Mouse (Mus musculus): Measurements from ENCODE around the gene Slc9b2.

Gene Slc9b2

DNA sequence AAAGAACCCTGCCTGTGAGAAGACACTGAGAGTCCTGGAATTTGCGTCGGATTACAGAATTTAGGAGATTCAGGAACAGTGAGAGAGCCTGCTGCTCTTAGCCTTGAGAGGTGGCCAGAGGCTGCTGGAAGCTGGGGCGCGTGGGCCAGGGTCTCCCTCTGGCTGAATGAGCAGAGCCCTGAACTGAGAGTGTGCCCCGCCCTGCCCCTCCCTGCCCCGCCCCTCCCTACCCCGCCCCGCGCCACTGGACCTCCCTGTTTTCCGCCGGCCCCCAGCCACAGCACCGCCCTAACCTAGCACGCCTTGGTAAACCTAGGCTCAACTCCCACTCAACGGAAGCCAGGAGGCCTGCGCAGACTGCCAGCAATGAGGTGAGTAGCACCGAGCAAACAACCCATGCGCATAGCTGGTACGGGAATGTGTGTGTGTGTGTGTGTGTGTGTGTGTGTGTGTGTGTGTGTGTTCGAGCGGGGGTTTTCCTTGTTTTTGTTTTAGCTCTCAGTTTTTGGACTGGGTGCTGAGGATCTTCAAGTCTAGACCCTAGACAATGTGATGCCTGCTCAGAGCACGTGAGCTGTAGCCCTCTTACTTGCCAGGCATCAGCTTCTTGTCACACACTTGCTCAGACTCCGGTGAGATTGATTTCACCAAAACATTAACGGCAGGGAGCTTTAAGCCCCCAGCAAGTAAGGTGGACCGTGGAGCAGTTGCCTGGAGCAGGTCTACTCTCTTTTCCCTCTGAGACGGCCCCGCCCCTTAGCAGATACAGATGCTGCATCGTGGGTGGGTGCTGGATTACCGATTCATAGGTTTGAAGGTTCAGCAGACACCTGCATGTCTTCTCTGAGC is at the start of gene Slc9b2:
Gene Slc9b2, plus strand, starts transcription at position 290 of the 849 bp plus-strand sequence.
- peak; percentile 49 to 66 for DNase-seq

DNA sequence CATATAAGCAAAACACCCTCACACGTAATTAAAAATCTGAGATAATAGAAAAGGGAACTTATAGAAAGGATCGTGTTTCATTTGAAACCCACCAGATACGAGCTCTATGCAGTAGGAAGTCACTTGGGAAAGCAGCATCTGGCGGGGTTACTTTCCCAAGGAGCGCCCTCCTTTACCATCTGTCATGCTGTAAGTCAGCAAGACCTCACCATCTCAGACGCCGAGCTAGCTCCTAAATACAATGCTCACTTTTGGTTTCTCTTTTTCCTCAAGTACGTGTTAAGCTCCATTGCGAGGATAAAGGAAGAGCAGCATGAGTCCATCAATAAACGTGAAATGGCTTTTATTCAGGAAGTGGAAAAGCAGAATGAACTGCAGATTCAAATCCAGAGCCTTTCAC is 48.6 kb upstream of the Slc9b2 start:
- DNase-seq = no peak

DNA sequence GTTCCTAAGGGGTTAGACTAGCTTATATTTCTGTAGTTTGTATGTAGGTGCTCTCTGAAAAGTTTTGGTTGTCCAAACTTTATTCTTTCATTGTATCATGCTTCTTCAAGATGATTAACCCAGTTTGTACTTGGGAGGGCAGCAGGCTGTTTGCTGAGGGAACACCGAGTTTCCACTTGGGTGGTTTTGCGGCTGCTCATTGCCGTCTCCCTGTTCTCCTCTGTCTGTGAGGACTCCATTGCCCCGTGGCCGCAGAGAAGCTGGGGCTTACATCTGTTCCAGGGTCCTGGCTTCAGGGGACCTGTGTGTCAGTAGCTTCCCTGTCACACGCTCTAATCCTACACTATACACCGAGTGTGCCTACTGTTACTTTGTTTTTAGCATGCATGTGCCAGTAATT is 47.3 kb upstream of the Slc9b2 start:
- DNase-seq = no peak

DNA sequence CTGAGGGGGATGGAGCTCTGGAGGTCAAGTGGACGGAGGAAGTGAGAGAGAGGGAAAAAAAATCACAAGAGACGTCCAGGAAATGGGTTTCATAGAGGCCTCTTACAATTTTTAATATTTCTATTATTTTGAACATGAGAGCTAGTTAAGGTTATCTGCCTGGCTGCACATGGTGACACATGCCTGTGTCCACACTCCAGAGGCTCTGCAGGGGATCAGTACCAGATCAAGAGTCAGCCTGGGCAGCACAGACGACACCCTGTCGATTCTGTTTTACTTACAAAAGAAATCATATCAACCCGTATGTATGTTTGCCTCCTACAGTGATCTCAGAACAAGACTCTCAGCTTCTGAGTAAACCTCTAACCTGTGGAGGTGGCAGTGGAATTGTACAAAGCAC is 38.9 kb upstream of the Slc9b2 start:
- DNase-seq = no peak

DNA sequence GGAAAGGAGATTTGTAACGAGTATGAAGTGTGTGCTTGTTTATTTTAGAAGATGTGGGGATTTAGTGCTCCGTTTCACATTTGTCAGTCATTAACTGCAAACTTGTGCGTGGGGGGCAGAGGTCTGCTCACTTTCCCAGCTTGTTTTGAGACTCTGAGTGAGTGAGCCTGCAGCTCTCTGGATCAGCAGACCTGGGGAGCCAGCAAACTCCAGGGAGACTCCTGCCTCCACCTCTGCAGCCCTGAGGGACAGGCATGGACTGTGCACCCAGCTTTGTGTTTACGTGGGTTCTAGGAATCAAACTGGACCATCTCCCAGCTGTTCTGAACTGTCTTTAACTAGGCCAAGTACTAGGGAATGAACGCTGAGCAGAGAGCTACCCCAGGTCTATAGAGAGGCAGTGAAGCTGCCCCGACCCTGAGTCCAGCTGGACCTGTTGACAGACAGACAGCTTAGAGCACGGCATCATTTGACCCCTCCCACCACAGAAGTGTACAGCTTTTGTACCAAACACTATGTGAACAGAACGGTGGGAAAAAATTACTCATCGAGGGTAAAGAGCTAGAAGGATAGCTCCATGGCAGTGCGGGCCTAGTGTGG is 38.0 kb upstream of the Slc9b2 start:
- DNase-seq = no peak

DNA sequence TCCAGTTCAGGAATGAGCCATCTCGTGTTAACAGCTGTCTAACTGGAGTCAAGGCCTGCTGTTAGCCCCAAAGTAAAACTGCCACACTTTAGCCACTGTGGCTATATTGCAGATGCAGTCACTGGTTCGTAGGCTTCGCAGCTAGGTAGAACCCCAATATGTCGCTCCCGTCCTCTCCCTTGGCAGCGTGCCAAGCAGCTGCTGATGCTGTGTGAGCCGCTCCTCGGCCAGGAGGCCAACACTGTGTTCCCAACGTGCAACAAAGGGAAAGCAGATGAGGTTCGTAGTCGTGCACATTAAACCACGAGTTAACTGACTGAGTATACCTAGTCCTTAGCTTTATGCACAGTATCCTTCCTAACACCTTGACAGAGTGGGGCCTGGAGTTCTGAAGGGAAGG is 34.9 kb upstream of the Slc9b2 start:
- DNase-seq = no peak

DNA sequence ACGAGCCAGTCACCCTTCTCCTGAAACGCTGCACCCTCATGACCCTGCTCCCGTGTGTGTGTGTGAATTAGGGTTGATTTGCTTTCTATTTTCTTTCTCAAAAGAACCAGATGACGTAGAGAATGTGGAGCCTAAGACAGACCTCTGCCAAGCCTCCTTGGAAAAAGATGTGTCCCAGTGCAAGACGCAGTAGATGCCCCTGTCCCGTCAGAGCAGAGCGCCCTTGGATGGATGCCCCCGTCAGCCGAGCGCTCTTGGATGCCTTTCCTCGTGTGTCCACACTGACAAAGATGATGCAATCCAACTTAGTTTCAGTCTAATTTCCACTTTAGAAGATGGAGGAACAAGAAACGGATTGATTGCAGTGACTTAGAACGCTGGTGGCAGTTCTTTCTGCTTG is 34.5 kb upstream of the Slc9b2 start:
- no peak for DNase-seq

DNA sequence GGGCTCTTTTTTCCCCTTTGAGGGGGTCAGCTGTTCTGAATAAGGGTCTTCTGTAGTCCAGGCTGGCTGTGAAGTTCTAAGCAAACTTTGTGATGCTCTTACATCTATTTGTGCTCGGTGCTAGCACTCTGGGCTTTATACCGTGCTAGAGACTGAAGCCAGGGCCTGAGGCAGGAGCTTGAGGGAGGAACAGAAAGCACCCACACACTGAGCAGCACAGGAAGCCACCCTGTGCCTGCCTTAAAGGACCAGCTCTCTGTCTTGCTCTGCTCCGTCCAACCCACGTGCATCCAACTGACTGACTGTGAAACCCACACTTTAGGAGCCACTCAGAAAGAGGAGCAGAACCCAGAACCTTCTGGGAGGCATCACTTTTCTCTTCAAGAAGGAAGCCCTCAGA is 27.3 kb upstream of the Slc9b2 start:
- DNase-seq = no peak

DNA sequence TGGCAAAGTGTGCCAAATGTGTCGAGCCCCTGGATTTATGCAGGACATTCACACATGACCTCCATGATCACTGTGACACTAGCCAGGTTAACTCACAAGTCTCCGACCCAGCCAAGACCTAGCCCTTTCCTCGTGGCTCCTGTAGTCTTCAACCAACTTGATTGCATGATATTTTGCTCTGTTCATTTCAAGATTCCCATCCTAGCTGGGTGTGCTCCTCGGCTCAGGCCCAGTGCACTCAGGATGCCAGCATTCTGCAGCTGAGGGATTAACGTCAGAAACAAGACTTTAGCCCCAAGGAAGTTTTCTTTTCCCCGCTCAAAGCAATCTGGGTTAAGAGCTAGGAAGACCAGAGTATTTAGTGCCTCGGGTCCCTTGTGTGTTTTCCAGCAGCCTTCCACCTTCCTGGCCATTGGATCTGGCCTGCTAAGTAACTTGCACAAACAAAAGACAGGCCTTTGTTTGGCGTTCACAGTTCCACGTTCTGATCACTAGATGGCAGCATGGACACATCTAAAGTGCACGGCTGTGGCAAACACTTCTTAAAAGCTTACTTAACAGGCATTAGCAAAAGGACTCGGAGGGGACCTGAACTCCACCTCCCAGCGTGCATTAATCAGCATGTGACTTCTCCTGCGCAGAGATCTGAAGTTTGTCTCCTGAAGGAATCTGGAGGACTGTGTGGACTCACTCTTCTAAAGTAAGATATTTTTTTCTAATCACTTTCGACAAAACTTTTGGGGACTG is 26.7 kb upstream of the Slc9b2 start, which contains the start of gene Bdh2:
Gene Bdh2, plus strand, starts transcription at position 553 of the 747 bp plus-strand sequence.
- peak; percentile 82 to 86 for DNase-seq

DNA sequence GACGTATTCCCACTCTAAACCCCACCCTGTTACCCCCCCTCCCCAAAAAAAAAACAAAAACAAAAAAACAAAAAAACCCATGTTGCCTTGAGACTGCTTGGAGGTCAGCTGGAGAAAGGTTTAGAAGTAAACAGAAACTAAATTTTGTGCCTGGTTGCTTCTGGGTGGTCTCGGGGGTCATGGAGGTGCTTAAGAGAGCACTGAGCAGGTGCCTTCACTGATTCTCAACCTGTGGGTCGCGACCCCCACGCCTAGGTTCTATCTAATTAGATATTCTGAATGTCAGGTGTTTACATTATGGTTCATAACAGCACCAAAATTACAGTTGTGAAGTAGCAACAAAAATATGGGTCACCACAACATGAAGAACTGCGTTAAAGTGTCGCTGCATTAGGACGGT is 25.8 kb upstream of the Slc9b2 start:
- DNase-seq = no peak

DNA sequence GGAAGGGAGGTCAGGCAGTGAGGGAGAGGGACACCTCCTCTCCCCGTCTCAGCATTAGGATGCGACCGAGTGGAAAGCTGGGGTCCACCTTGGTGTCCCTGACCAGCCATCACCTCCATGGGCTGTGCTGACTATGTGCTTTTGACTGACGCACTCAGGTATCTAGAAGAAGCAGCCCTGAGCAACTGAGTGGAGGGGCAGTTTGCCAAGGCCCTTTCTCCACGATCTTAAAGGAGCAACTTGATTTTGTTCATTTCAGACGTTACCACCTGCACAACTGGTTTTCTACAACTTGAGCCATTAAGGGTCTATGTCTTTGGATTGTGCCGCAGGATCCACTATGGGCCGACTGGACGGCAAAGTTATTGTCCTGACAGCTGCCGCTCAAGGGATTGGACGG is 22.2 kb upstream of the Slc9b2 start:
- peak in 1 of 2 experiments; percentile 39 for DNase-seq

DNA sequence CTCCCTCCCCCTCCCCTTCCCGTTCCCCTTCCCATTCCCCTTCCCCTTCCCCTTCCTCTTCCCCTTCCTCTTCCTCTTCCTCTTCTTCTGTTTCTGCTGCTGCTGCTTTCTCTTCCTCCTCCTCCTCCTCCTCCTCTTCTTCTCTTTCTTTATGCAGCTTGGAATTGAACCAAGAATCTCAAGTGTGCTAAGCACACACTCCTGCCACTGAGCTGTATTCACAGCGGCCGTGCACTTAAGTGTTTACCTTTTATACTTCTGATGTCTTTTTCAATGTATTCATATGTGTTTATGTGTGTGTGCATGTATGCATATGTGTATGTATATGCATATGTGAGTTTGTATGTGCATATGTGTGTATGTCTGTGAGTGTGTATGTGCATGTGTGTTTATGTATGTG is 21.7 kb upstream of the Slc9b2 start:
- DNase-seq = no peak

DNA sequence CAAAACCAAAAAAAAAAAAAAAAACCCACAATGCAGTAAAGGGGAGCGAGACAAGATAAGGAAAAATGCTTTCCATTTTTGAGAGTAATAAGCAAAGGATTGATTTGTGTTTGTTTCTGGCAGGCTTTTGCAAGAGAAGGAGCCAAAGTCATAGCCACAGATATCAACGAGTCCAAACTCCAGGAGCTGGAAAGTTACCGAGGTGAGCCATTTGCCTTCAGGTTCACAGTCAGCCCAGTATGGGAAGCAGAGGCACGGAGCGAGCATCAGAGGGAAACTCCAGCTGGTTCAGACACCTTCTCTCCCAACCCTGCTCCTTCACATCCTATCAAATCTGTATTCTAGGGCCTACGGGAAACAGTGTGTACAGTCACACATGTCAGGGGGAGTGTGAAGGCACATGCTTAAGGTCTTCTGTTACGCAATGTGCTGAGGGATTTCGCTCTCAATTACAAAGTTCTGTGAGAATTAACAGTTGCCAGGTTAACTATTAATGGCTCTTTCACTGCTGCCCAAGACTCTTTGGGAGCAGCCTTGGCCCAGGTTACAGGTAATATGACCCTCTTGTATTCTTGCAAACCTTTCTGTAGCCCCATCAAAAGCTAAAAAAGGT is 19.3 kb upstream of the Slc9b2 start:
- DNase-seq = no peak

DNA sequence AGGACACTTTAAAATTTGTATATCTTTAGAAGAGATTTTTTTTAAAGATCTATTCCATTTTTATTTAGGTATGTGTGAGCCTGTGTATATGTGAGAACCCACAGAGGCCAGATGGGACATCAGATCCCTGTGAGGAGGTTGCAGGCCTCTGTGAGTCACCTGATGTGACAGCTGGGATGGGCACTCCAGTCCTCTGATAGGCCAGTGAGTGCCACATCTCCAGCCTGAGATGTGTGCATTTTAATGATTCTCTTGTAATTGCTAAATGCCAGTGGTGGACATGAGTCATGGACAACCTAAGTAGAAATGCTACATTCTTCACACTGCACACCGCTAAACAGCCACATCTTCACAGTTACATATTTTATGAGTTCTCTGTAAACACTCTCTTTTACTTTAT is 18.4 kb upstream of the Slc9b2 start:
- no peak for DNase-seq

DNA sequence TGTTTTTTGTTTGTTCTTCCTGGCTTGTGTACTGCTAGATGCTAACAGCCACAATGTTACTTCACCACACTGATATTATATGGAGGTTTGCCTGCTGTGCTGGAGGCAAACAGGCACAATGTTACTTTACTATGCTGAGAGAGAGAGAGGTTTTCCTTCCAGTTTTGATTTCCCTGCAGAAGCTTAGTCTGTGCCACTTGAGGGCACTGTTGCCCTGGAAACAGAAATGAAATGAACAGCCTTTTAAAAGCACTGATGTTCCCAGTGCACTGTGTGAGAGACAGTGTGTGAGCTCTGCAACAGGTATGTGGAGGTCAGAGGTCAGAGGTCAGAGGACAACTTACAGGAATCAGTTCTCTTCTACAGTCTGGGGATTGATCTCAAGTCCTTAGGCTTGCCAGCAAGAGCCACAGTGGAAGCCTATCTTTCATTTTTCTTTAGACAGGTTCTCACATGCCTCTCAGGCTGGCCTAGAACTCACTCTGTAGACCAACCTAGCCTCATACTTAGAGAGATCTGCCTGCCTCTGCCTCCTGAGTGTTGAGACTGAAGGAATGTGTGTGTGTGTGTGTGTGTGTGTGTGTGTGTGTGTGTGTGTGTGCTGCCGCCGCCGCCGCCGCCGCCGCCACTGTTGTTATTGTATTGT is 17.1 kb upstream of the Slc9b2 start:
- DNase-seq = peak in 1 of 2 experiments; percentile 62

DNA sequence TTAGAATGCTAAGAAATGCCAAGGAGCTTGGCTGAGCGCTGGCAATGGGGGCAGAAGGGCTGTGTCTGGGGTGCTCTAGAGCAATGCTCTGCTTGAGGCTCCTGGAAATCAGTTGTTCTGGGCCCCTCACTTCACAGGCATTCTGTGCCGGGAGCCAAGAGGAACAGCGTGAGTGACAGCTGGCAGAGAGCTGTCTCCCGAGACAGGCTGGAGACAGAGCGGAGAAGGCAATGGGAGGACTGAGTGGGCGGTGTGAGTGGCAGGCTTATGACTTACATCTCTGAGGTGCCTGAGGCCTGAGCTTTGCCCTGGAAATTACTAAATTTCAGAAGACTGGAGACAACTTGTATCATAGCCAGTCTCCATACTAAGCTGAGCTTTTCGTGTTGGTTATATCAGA is 13.8 kb upstream of the Slc9b2 start:
- DNase-seq = no peak

DNA sequence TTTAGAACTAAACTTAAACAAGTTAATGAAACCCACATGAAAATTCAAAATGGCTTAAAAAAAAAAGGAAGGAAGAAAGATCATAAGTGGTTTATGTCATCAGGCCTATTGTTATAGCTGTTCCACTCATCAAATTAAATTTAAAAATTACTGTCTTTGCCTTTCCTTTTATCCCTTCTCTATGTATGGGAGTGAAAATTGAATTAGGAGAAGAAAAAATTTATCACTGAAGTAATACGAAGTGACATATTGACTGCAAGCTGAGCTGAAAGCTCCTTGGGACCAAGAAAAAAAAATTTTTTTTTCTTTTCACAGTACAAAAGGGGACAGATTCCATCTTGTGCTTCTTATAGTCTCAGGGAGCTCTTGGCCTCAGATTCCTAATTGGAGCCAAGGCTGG is 11.9 kb upstream of the Slc9b2 start:
- no peak for DNase-seq

DNA sequence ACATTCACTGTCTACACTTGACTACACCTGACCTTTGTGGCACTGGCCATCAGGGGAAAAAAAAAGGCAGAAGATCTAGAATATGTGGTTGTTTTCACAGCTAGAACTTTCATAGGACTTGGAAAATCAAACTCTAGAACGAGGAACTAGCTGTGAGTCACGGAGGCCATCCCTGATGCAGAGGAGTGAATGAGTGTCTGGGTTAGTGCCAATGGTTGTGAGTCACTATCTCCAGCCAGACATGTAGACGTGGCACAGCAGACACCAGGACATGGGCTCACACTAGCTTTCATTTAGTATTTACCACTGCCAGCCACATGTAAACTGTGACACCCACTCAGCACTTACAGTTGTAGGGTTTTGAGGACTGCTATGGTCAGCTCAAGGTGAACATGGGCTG is 8.9 kb upstream of the Slc9b2 start:
- DNase-seq = no peak

DNA sequence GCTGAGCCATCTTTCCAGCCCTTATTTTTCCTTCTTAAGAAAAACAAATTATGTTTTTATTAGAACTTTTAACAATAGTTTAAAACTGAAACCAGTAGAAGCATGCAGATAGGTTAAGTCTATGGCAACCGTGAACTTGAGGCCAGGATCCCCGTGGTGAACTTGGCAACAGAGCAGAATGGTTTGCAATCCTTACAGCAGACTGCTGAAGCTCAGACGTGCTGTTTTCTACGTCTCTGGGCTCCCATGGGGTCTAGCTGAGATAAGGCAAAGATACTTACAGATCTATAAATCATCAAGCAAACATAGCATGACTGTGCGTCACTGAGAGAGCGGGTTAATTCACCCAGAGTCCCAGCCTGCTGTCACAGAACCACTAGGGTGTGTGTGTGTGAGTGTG is 7.4 kb upstream of the Slc9b2 start:
- DNase-seq = no peak

DNA sequence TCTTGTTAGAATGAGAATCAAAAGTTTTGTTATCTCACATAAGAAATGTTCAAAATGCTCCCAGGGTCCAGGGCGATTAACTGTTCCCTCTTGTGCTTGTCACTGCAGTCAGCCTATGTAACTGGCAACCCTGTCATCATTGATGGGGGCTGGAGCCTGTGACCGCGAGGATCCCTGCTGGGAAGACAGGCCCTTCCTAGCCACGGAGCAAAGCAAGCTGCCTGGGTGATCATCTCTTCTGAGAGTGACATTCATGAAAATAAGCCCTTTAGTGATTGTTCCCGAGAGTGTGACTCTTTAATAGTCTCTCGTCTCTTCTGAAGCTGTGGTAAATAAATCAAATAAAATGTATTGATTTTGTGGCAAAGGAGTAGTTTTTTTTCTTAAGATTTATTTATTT is 3.4 kb upstream of the Slc9b2 start:
- no peak for DNase-seq

DNA sequence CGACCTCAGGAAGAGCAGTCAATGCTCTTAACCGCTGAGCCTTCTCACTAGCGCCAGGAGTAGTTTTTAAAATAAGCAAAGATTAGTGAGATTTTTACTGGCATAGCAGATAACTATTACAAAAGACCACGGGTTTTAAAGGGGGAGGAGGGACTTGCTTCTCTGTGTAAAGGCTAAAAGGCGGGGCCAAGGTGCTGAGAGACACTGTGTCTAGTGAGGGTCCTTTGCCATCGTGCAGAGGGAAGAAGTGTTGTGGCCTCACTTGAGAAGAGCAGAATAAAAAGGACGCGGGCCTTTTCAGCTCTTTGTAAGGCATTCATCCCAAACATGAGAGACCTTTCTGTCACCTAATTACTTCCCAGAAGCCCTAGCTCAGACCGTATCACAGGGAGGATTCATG is 2.9 kb upstream of the Slc9b2 start:
- DNase-seq = no peak

DNA sequence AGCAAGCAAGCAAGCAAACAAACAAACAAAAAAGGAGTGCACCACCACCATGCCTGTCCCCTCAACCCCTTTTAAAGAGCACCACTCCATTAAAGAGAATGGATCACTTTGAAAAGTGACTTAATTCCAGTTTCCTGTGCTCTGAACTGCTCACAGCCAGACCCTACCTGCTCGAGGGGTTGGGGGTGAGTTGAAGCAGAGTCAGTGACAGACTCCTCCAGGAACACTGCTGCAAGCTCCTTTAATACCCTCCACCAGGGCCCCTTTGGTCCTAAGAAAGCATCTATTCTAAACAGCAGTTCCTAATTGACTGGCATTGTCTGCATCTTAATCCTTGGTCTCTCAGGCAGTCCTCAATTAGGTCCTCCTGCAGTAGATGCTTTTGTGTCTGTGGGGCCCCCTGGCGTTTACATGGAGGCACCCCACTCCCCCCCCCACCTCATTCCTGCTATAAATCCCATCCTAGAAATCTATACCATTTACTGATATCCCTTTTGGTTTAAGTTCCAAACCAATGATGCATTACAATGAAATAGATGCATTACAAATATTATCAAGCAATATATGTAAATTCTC is 5.5 kb downstream of the Slc9b2 start:
- no peak for DNase-seq

DNA sequence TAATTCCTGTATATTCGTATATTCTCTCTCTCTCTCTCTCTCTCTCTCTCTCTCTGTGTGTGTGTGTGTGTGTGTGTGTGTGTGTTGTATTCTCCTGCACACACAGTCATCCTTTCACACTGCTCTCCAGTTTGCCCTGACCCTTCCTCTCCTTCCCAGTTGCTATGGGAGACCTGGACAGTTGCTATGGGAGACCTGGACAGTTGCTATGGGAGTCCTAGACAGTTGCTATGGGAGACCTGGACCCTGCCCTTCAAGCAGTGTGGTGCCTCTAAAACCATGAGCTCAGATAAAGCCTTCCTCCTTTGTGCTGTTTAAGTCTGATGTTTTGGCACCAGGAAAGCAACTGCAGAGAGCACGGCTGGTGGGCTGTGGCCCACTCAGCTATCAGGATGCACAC is 6.2 kb downstream of the Slc9b2 start:
- no peak for DNase-seq
